Comparison of ENCODE assay signal across 22 mouse cellular contexts in genomic region chr2:34629758-34630157, GRCm38 (mm10).
DNase-seq lines count a peak whose midpoint lies in the region; ATAC-seq lines count a peak whose summit lies in the region.
"Had no signal": no experiment of that assay in that cellular context is flagged by ENCODE, and none has a peak within 500 bp of the region (broad histone marks: within the 10 kb centered on the region; RNA-seq: fewer than 3 reads in every experiment).

No protein-coding gene starts in this region.

- H3K27me3 ChIP-seq in heart, embryonic 10.5 days (ENCODE audit: insufficient read depth, poor library complexity, severe bottlenecking) = no peaks in the 10 kb centered on the region
- no peaks in the 10 kb centered on the region for H3K27me3 ChIP-seq in heart, embryonic 11.5 days (ENCODE audit: control insufficient read depth, insufficient read depth, low read length)
- H3K27me3 ChIP-seq: embryonic facial prominence, embryonic 12.5 days; forebrain, embryonic 13.5 days; heart, embryonic 13.5 days; intestine, embryonic 15.5 days had no signal

- peak overlapping the region; percentile 12; the same call in 1 of the 2 replicates for H3K27ac ChIP-seq in heart, embryonic 10.5 days
- no peak overlapping the region for H3K27ac ChIP-seq in heart, embryonic 11.5 days (ENCODE audit: low read depth, low read length)
- H3K27ac ChIP-seq: embryonic facial prominence, embryonic 12.5 days; forebrain, embryonic 13.5 days; heart, adult 2 months; heart, embryonic 13.5 days; hindbrain, embryonic 14.5 days had no signal

- no peak overlapping the region for H3K9ac ChIP-seq in heart, embryonic 11.5 days (ENCODE audit: low read depth, low read length)
- H3K9ac ChIP-seq: embryonic facial prominence, embryonic 12.5 days; forebrain, embryonic 13.5 days; forebrain, postnatal 0 days; heart, embryonic 13.5 days; hindbrain, embryonic 14.5 days; intestine, embryonic 15.5 days had no signal

- peaks cover 10% of the 10 kb centered on the region for H3K36me3 ChIP-seq in heart, embryonic 10.5 days
- H3K36me3 ChIP-seq in heart, embryonic 11.5 days (ENCODE audit: control insufficient read depth, insufficient read depth, low read length) = no peaks in the 10 kb centered on the region; the same call in 1 of the 2 replicates
- H3K36me3 ChIP-seq: intestine, embryonic 15.5 days had no signal

- WGBS in heart, embryonic 10.5 days = 58% methylated on average over 7 of the region's 7 CpGs
- 63% methylated on average over 7 of the region's 7 CpGs for WGBS in heart, embryonic 11.5 days (ENCODE audit: insufficient replicate concordance)

- no peak for ATAC-seq in heart, embryonic 11.5 days (replicated peaks; ENCODE audit: insufficient number of reproducible peaks, low FRiP score, low TSS enrichment)
- ATAC-seq: CD4-positive, CD25-positive, alpha-beta regulatory T cell, adult 4 months; forebrain, embryonic 13.5 days; forebrain, postnatal 0 days; intestine, embryonic 15.5 days had no signal

- H3K4me2 ChIP-seq in heart, embryonic 11.5 days = no peak overlapping the region
- H3K4me2 ChIP-seq: embryonic facial prominence, embryonic 12.5 days; forebrain, embryonic 13.5 days; heart, embryonic 13.5 days; hindbrain, embryonic 14.5 days; intestine, embryonic 15.5 days had no signal

- DNase-seq in adrenal gland, adult (ENCODE audit: inconsistent age in 2 of 2, low spot score in 1 of 2) = peak; percentile 73 to 83
- no peak for DNase-seq in adrenal gland, postnatal 4 days (ENCODE audit: low spot score in 2 of 2)
- DNase-seq in heart, embryonic 10.5 days (ENCODE audit: low spot score) = no peak
- DNase-seq in ovary, adult 18-20 months (ENCODE audit: low spot score) = peak; percentile 45
- DNase-seq in ovary, postnatal 10 days (ENCODE audit: low spot score) = no peak
- no peak for DNase-seq in cerebellum, adult 11-12 months
- DNase-seq: B cell, adult 2 months; cerebellum, adult 11 months; cerebellum, adult 9-10 months; cerebellum, postnatal 25 days; forebrain, postnatal 0 days; heart, postnatal 10 days; kidney, adult 18-20 months had no signal

- no peaks in the 10 kb centered on the region for H3K9me3 ChIP-seq in heart, embryonic 10.5 days
- no peaks in the 10 kb centered on the region for H3K9me3 ChIP-seq in heart, embryonic 11.5 days (replicated peaks; ENCODE audit: control insufficient read depth, low read length)
- H3K9me3 ChIP-seq: embryonic facial prominence, embryonic 12.5 days; forebrain, embryonic 13.5 days; G1E; heart, embryonic 13.5 days; intestine, embryonic 15.5 days had no signal

- peaks cover 31% of the 10 kb centered on the region for H3K4me1 ChIP-seq in heart, embryonic 10.5 days
- peaks cover 5% of the 10 kb centered on the region for H3K4me1 ChIP-seq in heart, embryonic 11.5 days (ENCODE audit: control insufficient read depth, insufficient read depth, low read length)
- H3K4me1 ChIP-seq: forebrain, embryonic 13.5 days had no signal

- no peak overlapping the region for H3K4me3 ChIP-seq in heart, embryonic 10.5 days
- H3K4me3 ChIP-seq in heart, embryonic 11.5 days (ENCODE audit: low read depth, low read length) = no peak overlapping the region
- H3K4me3 ChIP-seq: embryonic facial prominence, embryonic 12.5 days; forebrain, embryonic 13.5 days; heart, adult 2 months; heart, embryonic 13.5 days; intestine, embryonic 15.5 days had no signal

Comparison
In these comparisons a context has a peak if more than half of its experiments do, and no peak if none do; other contexts are left out.
1. DNase-seq: peak in adrenal gland, adult (2 of 2) and ovary, adult 18-20 months (single experiment); none in adrenal gland, postnatal 4 days (0 of 2), heart, embryonic 10.5 days (single experiment), ovary, postnatal 10 days (single experiment) and cerebellum, adult 11-12 months (single experiment).